Mouse (Mus musculus) liver, adult 2 months (tissue): ENCODE results near the gene Efcab1. TPM values are rescaled to one million over a fixed set of nuclear protein-coding genes. Genes with fewer than 3 reads are reported as not detected.
"Not testable (repeated sequence)": the region's sequence is repeated elsewhere in the genome, so short reads cannot be mapped to it uniquely, and the experiment has no call there.

Experiments used
- DNase-seq: peaks from one replicate; pipeline ENCODE4 v3.0.0-alpha.2; 2011; ENCODE audit warnings: low read depth, low spot score; ENCODE audit errors: extremely low read depth
- H3K27ac ChIP-seq: fragments of 200-500 bp; replicated peaks from 2 replicates; pipeline ENCODE4 v1.5.1; 2012; ENCODE audit warnings: low read depth, mild to moderate bottlenecking, control low read depth, inconsistent platforms, low read length; ENCODE audit not compliant: insufficient read depth
- H3K27me3 ChIP-seq: fragments of 200-500 bp; 2 replicates; pipeline ENCODE4 v1.6.1; 2012; ENCODE audit warnings: mild to moderate bottlenecking, moderate library complexity, low read length, inconsistent platforms; ENCODE audit not compliant: control insufficient read depth, insufficient read depth
- H3K36me3 ChIP-seq: fragments of 200-500 bp; 2 replicates; pipeline ENCODE4 v1.6.1; 2012; ENCODE audit warnings: low read length, inconsistent platforms; ENCODE audit not compliant: control insufficient read depth, insufficient read depth
- H3K4me1 ChIP-seq: fragments of 200-500 bp; 2 replicates; pipeline ENCODE4 v1.6.1; 2011; ENCODE audit warnings: low read length; ENCODE audit not compliant: control insufficient read depth, insufficient read depth
- H3K4me3 ChIP-seq: fragments of 200-500 bp; 2 replicates; pipeline ENCODE4 v1.5.1; 2011; ENCODE audit warnings: low read depth, mild to moderate bottlenecking, control low read depth, low read length, moderate library complexity; ENCODE audit not compliant: insufficient read depth
- H3K79me2 ChIP-seq: fragments of 200-500 bp; 2 replicates; pipeline ENCODE4 v1.6.1; 2012; ENCODE audit warnings: inconsistent platforms, mild to moderate bottlenecking, low read length, moderate library complexity; ENCODE audit not compliant: control insufficient read depth, insufficient read depth
- H3K9ac ChIP-seq: fragments of 200-500 bp; 2 replicates; pipeline ENCODE4 v1.6.1; 2012; ENCODE audit warnings: low read depth, mild to moderate bottlenecking, control low read depth, inconsistent platforms, low read length
- CTCF ChIP-seq: fragments of 200-500 bp; IDR thresholded peaks from 2 replicates; pipeline ENCODE4 v1.5.1; 2011; ENCODE audit warnings: low read depth, low read length, control low read depth
- POLR2A ChIP-seq: fragments of 200-500 bp; IDR thresholded peaks from 2 replicates; pipeline ENCODE4 v1.6.1; 2011; ENCODE audit warnings: low read length, control low read depth; ENCODE audit not compliant: insufficient read depth; ENCODE audit errors: extremely low read depth
- WGBS: fragments of 180-500 bp; shearing (Covaris S2); methylation state at CpG from one replicate; pipeline ENCODE4 v1.1.7; 2018; 5-methylcytosine and 5-hydroxymethylcytosine counted together
- polyA plus RNA-seq: library from polyadenylated mRNA; depleted of rRNA; stranded (reverse); fragments of >200 nt; gene quantifications from 2 replicates; pipeline ENCODE4 v1.2.3, GENCODE M21; 2012
- total RNA-seq: library from RNA; depleted of rRNA; stranded (reverse); fragments of >200 nt; gene quantifications from 2 replicates; pipeline ENCODE4 v1.2.3, GENCODE M21; 2014

Efcab1 gene
- total and polyA plus RNA-seq, 2 experiments: not detected

- H3K79me2 ChIP-seq: no peaks in the 10 kb centered on the region
- no peaks in the 10 kb centered on the region for H3K27me3 ChIP-seq
- H3K9ac ChIP-seq: no peak overlapping the region
- 94% methylated on average over 1 of the region's 1 CpGs for WGBS
- no peaks in the 10 kb centered on the region for H3K36me3 ChIP-seq
- no peaks in the 10 kb centered on the region for H3K4me1 ChIP-seq
- H3K4me3 ChIP-seq: no peak overlapping the region
- TF ChIP-seq CTCF (no peak), POLR2A (no peak)
- DNase-seq: no peak
- no peak overlapping the region for H3K27ac ChIP-seq
These were observed 11.7 kb upstream of the Efcab1 start for GRCm38 (mm10) chr16:14894713-14895112.

- H3K27me3 ChIP-seq: no peaks in the 10 kb centered on the region
These were observed 10.9 kb upstream of the Efcab1 start for GRCm38 (mm10) chr16:14895543-14895942.

GRCm38 (mm10) chr16:14930711-14931110 lies 24.3 kb downstream of the Efcab1 start:
- not testable (repeated sequence) for H3K4me1 ChIP-seq, DNase-seq, H3K9ac ChIP-seq, H3K36me3 ChIP-seq, H3K27ac ChIP-seq, H3K27me3 ChIP-seq, H3K79me2 ChIP-seq, H3K4me3 ChIP-seq
- WGBS: 71% methylated on average over 3 of the region's 3 CpGs

More at GRCm38 (mm10) chr16:14895543-14895942, 10.9 kb upstream of the Efcab1 start:
- Histone ChIP-seq H3K4me3 (no peak overlapping the region), H3K9ac (no peak overlapping the region), H3K36me3 (no peaks in the 10 kb centered on the region), H3K79me2 (no peaks in the 10 kb centered on the region), H3K4me1 (no peaks in the 10 kb centered on the region), H3K27ac (no peak overlapping the region)
- TF ChIP-seq CTCF (no peak), POLR2A (no peak)
- DNase-seq: no peak
- WGBS: 78% methylated on average over 2 of the region's 2 CpGs

- not testable (repeated sequence) for H3K79me2 ChIP-seq, DNase-seq, H3K36me3 ChIP-seq, H3K9ac ChIP-seq, H3K27ac ChIP-seq, H3K4me3 ChIP-seq, H3K27me3 ChIP-seq
- H3K4me1 ChIP-seq: peaks cover 15% of the 10 kb centered on the region
- 55% methylated on average over 7 of the region's 7 CpGs for WGBS
These were observed 30.2 kb downstream of the Efcab1 start for GRCm38 (mm10) chr16:14936478-14937166.

- H3K27me3 ChIP-seq: no peaks in the 10 kb centered on the region
- H3K4me1 ChIP-seq: peaks cover 15% of the 10 kb centered on the region
- TF ChIP-seq POLR2A: no peak
- TF ChIP-seq CTCF: no peak
- H3K79me2 ChIP-seq: no peaks in the 10 kb centered on the region
- WGBS: 17% methylated on average over 1 of the region's 1 CpGs
- no peak overlapping the region for H3K4me3 ChIP-seq
- no peak overlapping the region for H3K9ac ChIP-seq
- peak overlapping the region; percentile 75 for H3K27ac ChIP-seq
- no peaks in the 10 kb centered on the region for H3K36me3 ChIP-seq
- peak; percentile 97 for DNase-seq
These were observed 33.1 kb downstream of the Efcab1 start for GRCm38 (mm10) chr16:14939552-14939951.

- peak overlapping the region; percentile 75 for H3K27ac ChIP-seq
These were observed 33.7 kb downstream of the Efcab1 start for GRCm38 (mm10) chr16:14939994-14940715.

More at GRCm38 (mm10) chr16:14939994-14940715, 33.7 kb downstream of the Efcab1 start:
- H3K36me3 ChIP-seq: no peaks in the 10 kb centered on the region
- H3K9ac ChIP-seq: no peak overlapping the region
- peaks cover 15% of the 10 kb centered on the region for H3K4me1 ChIP-seq
- no peak overlapping the region for H3K4me3 ChIP-seq
- WGBS: 25% methylated on average over 1 of the region's 1 CpGs
- DNase-seq: peak; percentile 65
- no peak for TF ChIP-seq CTCF
- no peak for TF ChIP-seq POLR2A
- no peaks in the 10 kb centered on the region for H3K27me3 ChIP-seq
- H3K79me2 ChIP-seq: no peaks in the 10 kb centered on the region
